Mouse (Mus musculus) liver, embryonic 16.5 days (tissue): ENCODE results near the gene Vamp2. TPM values are rescaled to one million over a fixed set of nuclear protein-coding genes. Genes with fewer than 3 reads are reported as not detected.

ENCODE experiments used
- ATAC-seq: fragments of 200-750 bp; cut with Nextera tagmentation; 2 replicates; pipeline ENCODE4 v1.8.0; 2017; ENCODE audit warnings: low read depth, mild to moderate bottlenecking, moderate number of reproducible peaks, moderate library complexity
- H3K27ac ChIP-seq: fragments of 300-500 bp; sonication (generic); 2 replicates; pipeline ENCODE4 v1.5.1; 2014; ENCODE audit warnings: mild to moderate bottlenecking, low read length
- H3K27me3 ChIP-seq: fragments of 300-500 bp; sonication (generic); 2 replicates; pipeline ENCODE4 v1.6.1; 2014; ENCODE audit warnings: low read depth, low read length, mixed read lengths; ENCODE audit not compliant: control insufficient read depth, insufficient read depth
- H3K36me3 ChIP-seq: fragments of 300-500 bp; sonication (generic); 2 replicates; pipeline ENCODE4 v1.6.1; 2014; ENCODE audit warnings: mild to moderate bottlenecking; ENCODE audit not compliant: control insufficient read depth, insufficient read depth
- H3K4me1 ChIP-seq: fragments of 300-500 bp; sonication (generic); 2 replicates; pipeline ENCODE4 v1.6.1; 2014; ENCODE audit warnings: low read depth, low read length, mixed read lengths; ENCODE audit not compliant: control insufficient read depth
- H3K4me2 ChIP-seq: fragments of 300-500 bp; sonication (generic); 2 replicates; pipeline ENCODE4 v1.6.1; 2014; ENCODE audit warnings: low read depth, low read length, mixed read lengths
- H3K4me3 ChIP-seq: fragments of 300-500 bp; sonication (generic); 2 replicates; pipeline ENCODE4 v1.5.1; 2014; ENCODE audit warnings: low read depth, mild to moderate bottlenecking, low read length
- H3K9ac ChIP-seq: fragments of 300-500 bp; sonication (generic); 2 replicates; pipeline ENCODE4 v1.6.1; 2014; ENCODE audit warnings: low read depth, low read length
- H3K9me3 ChIP-seq: fragments of 300-500 bp; sonication (generic); replicated peaks from 2 replicates; pipeline ENCODE4 v1.6.1; 2016; ENCODE audit warnings: low read length; ENCODE audit not compliant: control insufficient read depth
- WGBS: fragments of 180-500 bp; shearing (Covaris S2); extraction: QIAGEN DNeasy Blood & Tissue Kit; methylation state at CpG from one replicate; pipeline ENCODE4 v1.1.7; 2014; ENCODE audit not compliant: insufficient replicate concordance; 5-methylcytosine and 5-hydroxymethylcytosine counted together
- polyA plus RNA-seq: library from polyadenylated mRNA; unstranded; fragments of >200 nt; fragmentation: Nextera tagmentation; extraction: Ambion mirVana; gene quantifications from 2 replicates; pipeline ENCODE4 v1.2.1, GENCODE M21; 2015

Vamp2 gene
- polyA plus RNA-seq, 1 experiment from 2014 or later = 25.4 TPM

- Histone ChIP-seq H3K9ac (no peak overlapping the region), H3K27me3 (no peaks in the 10 kb centered on the region), H3K9me3 (no peaks in the 10 kb centered on the region), H3K4me3 (no peak overlapping the region), H3K27ac (no peak overlapping the region), H3K4me1 (peaks cover 10% of the 10 kb centered on the region), H3K4me2 (no peak overlapping the region), H3K36me3 (peaks cover 65% of the 10 kb centered on the region)
- ATAC-seq = no peak
- WGBS = 64% methylated on average over 6 of the region's 6 CpGs
These were observed 16.9 kb downstream of the Vamp2 start for GRCm38 (mm10) chr11:69105227-69105626.

- no peak overlapping the region for H3K27ac ChIP-seq
- H3K27me3 ChIP-seq = no peaks in the 10 kb centered on the region
- ATAC-seq = no peak
- H3K4me1 ChIP-seq = peaks cover 8% of the 10 kb centered on the region
- H3K9ac ChIP-seq = no peak overlapping the region
- H3K9me3 ChIP-seq = no peaks in the 10 kb centered on the region
- H3K4me2 ChIP-seq = no peak overlapping the region
- WGBS = 74% methylated on average over 2 of the region's 2 CpGs
- H3K4me3 ChIP-seq = no peak overlapping the region
- peaks cover 62% of the 10 kb centered on the region for H3K36me3 ChIP-seq
These were observed 17.5 kb downstream of the Vamp2 start for GRCm38 (mm10) chr11:69105796-69106195.

GRCm38 (mm10) chr11:69106299-69106698 lies 18.0 kb downstream of the Vamp2 start:
- ATAC-seq = no peak
- no peak overlapping the region for H3K27ac ChIP-seq
- WGBS = 82% methylated on average over 11 of the region's 11 CpGs
- H3K36me3 ChIP-seq = peaks cover 59% of the 10 kb centered on the region
- no peak overlapping the region for H3K9ac ChIP-seq
- no peaks in the 10 kb centered on the region for H3K27me3 ChIP-seq
- no peaks in the 10 kb centered on the region for H3K9me3 ChIP-seq
- H3K4me2 ChIP-seq = no peak overlapping the region
- H3K4me1 ChIP-seq = peaks cover 11% of the 10 kb centered on the region
- no peak overlapping the region for H3K4me3 ChIP-seq

- Histone ChIP-seq H3K4me3 (no peak overlapping the region), H3K27ac (no peak overlapping the region), H3K36me3 (peaks cover 55% of the 10 kb centered on the region), H3K9me3 (no peaks in the 10 kb centered on the region), H3K27me3 (no peaks in the 10 kb centered on the region), H3K9ac (no peak overlapping the region), H3K4me2 (no peak overlapping the region), H3K4me1 (peaks cover 12% of the 10 kb centered on the region)
- WGBS = 83% methylated on average over 11 of the region's 11 CpGs
- no peak for ATAC-seq
These were observed 18.6 kb downstream of the Vamp2 start for GRCm38 (mm10) chr11:69106842-69107241.

- Histone ChIP-seq H3K27me3 (no peaks in the 10 kb centered on the region; the same call in 1 of the 2 replicates), H3K9ac (no peak overlapping the region), H3K36me3 (peaks cover 47% of the 10 kb centered on the region), H3K27ac (no peak overlapping the region), H3K4me2 (no peak overlapping the region), H3K9me3 (no peaks in the 10 kb centered on the region), H3K4me3 (no peak overlapping the region), H3K4me1 (peaks cover 12% of the 10 kb centered on the region)
- WGBS = 78% methylated on average over 11 of the region's 11 CpGs
- no peak for ATAC-seq
These were observed 19.4 kb downstream of the Vamp2 start for GRCm38 (mm10) chr11:69107676-69108075.

GRCm38 (mm10) chr11:69108223-69108622 lies 19.9 kb downstream of the Vamp2 start:
- H3K4me2 ChIP-seq = no peak overlapping the region
- ATAC-seq = no peak
- H3K36me3 ChIP-seq = peaks cover 42% of the 10 kb centered on the region
- H3K9ac ChIP-seq = no peak overlapping the region
- H3K9me3 ChIP-seq = no peaks in the 10 kb centered on the region
- no peak overlapping the region for H3K4me3 ChIP-seq
- peaks cover 12% of the 10 kb centered on the region for H3K4me1 ChIP-seq
- 79% methylated on average over 9 of the region's 9 CpGs for WGBS
- no peak overlapping the region for H3K27ac ChIP-seq
- peaks cover 2% of the 10 kb centered on the region; the same call in 1 of the 2 replicates for H3K27me3 ChIP-seq

GRCm38 (mm10) chr11:69109032-69109900 lies 21.0 kb downstream of the Vamp2 start:
- 73% methylated on average over 13 of the region's 13 CpGs for WGBS

GRCm38 (mm10) chr11:69110319-69111046 lies 22.2 kb downstream of the Vamp2 start:
- H3K27ac ChIP-seq = peak overlapping the region; percentile 55
- peak; percentile 73 for ATAC-seq
- H3K4me1 ChIP-seq = peaks cover 12% of the 10 kb centered on the region
- H3K9ac ChIP-seq = peak overlapping the region; percentile 54
- H3K27me3 ChIP-seq = peaks cover 3% of the 10 kb centered on the region; the same call in 1 of the 2 replicates
- WGBS = under 1% methylated on average over 30 of the region's 30 CpGs
- H3K36me3 ChIP-seq = peaks cover 20% of the 10 kb centered on the region
- peak overlapping the region; percentile 58 for H3K4me3 ChIP-seq
- H3K9me3 ChIP-seq = no peaks in the 10 kb centered on the region
- H3K4me2 ChIP-seq = peak overlapping the region; percentile 74

More at GRCm38 (mm10) chr11:69109032-69109900, 21.0 kb downstream of the Vamp2 start:
- H3K27me3 ChIP-seq = peaks cover 3% of the 10 kb centered on the region; the same call in 1 of the 2 replicates
- ATAC-seq = no peak
- peak overlapping the region; percentile 74; the same call in 1 of the 2 replicates for H3K4me2 ChIP-seq
- H3K4me3 ChIP-seq = no peak overlapping the region
- H3K27ac ChIP-seq = no peak overlapping the region
- H3K4me1 ChIP-seq = peaks cover 12% of the 10 kb centered on the region
- H3K36me3 ChIP-seq = peaks cover 32% of the 10 kb centered on the region
- no peaks in the 10 kb centered on the region for H3K9me3 ChIP-seq
- H3K9ac ChIP-seq = no peak overlapping the region
